Mouse (Mus musculus): ENCODE results near the gene Vmn1r95.
"Not testable (repeated sequence)": the region's sequence is repeated elsewhere in the genome, so short reads cannot be mapped to it uniquely, and the experiment has no call there.

DNA sequence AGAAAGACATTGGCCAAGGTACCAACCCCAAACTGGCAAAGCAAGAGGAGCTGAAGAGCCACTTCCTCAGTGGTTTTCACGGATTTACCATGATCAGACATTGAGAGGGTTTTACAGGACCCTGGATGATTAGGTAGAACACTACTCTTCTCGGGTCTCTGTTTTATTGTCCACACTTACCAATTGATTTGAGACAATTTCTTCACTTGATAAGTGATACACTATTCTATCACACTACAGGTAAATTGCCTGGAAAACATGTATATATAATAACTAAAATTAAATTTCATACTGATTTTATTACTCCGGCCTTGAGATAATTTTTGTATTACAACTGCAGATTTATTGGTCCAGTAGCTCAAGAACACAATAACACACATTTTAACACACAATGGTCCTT, 25.2 kb upstream of the Vmn1r95 start, which contains the start of gene Vmn1r94:
- TF ChIP-seq POLR2A (IDR thresholded peaks at IDR 0.05; ENCODE audit: low read depth, low read length); CTCF (IDR thresholded peaks at IDR 0.05; ENCODE audit: borderline replicate concordance, insufficient read depth, low read length): not testable (repeated sequence)

Data from embryonic fibroblast, embryonic 13.5 days (primary cell).